Mouse (Mus musculus) brown adipose tissue, adult 24 weeks (tissue): Measurements from ENCODE around the gene Cdadc1. TPM values are rescaled to one million over a fixed set of nuclear protein-coding genes. Genes with fewer than 3 reads are reported as not detected.

Experiments used
- H3K27ac ChIP-seq: fragments of 200-500 bp; replicated peaks from 2 replicates; pipeline ENCODE4 v1.5.1; 2012; ENCODE audit warnings: low read depth, mild to moderate bottlenecking, low read length
- H3K4me1 ChIP-seq: fragments of 200-500 bp; 2 replicates; pipeline ENCODE4 v1.6.1; 2012; ENCODE audit warnings: low read length, mixed read lengths; ENCODE audit not compliant: control insufficient read depth, insufficient read depth, insufficient read length
- H3K4me3 ChIP-seq: fragments of 200-500 bp; 2 replicates; pipeline ENCODE4 v1.5.1; 2012; ENCODE audit warnings: low read depth, mild to moderate bottlenecking, low read length, moderate library complexity; ENCODE audit not compliant: insufficient read depth
- polyA plus RNA-seq: library from polyadenylated mRNA; stranded (reverse); fragments of >200 nt; gene quantifications from 2 replicates; pipeline ENCODE4 v1.2.4, GENCODE M21; 2012; ENCODE audit not compliant: missing spikeins, insufficient read depth, insufficient read length

Cdadc1 gene
- polyA plus RNA-seq, 1 experiment = 58.1 TPM

- Histone ChIP-seq H3K4me1 (no peaks in the 10 kb centered on the region; the same call in 1 of the 2 replicates), H3K27ac (no peak overlapping the region), H3K4me3 (no peak overlapping the region)
Observed at GRCm38 (mm10) chr14:59576385-59576784, 21.4 kb downstream of the Cdadc1 start.

DNA sequence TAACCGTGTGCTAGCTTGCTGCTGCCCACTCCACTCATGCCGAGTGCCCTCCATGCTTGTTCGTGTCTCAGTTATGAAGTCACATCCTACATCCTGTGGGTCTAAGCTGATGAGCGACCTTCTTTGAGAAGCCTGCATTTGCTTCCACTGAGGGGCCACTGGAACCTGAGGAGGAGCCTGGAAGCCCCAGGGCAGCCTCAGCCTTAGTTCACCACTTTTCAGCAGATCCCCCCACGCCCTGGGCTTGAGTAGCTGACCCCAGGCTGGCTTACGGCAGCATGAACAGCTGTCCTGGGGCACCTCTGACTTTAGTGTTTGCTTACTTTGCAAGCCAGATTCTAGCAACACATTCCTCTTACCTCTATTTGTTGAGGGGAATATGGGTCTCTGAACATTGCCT is 31.0 kb downstream of the Cdadc1 start:
- H3K4me3 ChIP-seq = no peak overlapping the region
- no peaks in the 10 kb centered on the region for H3K4me1 ChIP-seq
- H3K27ac ChIP-seq = no peak overlapping the region

DNA sequence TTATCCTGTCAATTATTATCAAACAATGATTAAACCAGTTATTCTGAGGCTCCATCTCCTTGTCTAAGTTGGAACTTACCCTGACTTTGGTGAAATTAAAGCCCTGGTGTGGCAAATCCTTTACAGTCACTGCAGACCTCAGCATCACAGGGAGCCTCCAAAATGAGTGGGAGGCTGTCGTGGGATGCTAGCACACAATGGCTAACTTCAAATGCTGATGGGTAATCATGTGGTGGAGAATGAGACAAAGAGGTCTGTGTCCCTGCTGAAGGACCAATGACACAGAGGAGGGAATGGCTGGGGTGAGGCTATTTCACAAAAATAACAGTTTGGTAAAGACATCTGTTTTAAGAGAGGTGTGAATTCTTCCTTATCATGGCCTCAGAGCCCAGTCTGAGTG is 39.9 kb downstream of the Cdadc1 start:
- no peaks in the 10 kb centered on the region for H3K4me1 ChIP-seq
- no peak overlapping the region for H3K27ac ChIP-seq
- no peak overlapping the region for H3K4me3 ChIP-seq

DNA sequence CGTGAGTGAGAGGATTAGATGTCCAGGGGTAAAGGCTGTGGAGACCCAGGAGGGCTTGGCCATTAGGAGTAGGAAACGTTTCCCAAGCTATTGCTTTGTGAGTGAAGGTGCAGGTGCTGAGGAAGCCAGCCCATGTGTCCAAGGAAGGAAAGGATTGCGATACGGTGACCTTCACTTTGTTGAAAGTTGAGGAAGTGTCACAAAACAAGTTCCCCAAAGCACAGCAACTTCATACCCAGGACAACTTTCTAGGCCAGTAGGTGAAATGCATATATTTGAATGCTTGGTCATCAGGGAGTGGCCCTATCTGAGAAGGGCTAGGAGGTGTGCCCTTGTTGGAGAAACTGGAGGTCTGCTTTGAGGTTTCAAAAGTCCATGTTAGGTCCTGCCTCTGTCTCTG is 40.7 kb downstream of the Cdadc1 start:
- Histone ChIP-seq H3K4me3 (no peak overlapping the region), H3K4me1 (no peaks in the 10 kb centered on the region), H3K27ac (no peak overlapping the region)

- peak overlapping the region; percentile 36 for H3K4me3 ChIP-seq
- no peaks in the 10 kb centered on the region for H3K4me1 ChIP-seq
- H3K27ac ChIP-seq = no peak overlapping the region
Observed at GRCm38 (mm10) chr14:59555928-59556531, 41.7 kb downstream of the Cdadc1 start.

DNA sequence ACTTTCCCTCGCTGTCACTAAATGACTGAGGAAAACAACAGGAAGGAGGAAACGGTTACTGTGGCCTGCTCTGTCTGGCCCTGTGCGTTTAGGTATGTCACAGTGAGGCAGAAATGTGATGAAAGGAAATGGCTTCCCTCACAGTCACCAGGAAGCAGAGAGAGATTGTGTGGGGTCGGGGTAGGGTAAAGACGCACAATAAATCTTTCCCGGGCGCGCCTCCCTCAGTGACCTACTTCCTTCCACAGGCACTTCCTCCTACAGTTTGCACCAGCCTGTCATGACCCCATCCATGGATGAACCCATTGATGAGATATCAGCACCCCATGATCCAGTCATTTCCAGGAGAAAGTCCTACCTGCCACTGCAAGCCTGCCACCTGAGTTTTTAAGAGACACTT is 42.7 kb downstream of the Cdadc1 start:
- no peak overlapping the region for H3K27ac ChIP-seq
- H3K4me1 ChIP-seq = no peaks in the 10 kb centered on the region
- H3K4me3 ChIP-seq = no peak overlapping the region

DNA sequence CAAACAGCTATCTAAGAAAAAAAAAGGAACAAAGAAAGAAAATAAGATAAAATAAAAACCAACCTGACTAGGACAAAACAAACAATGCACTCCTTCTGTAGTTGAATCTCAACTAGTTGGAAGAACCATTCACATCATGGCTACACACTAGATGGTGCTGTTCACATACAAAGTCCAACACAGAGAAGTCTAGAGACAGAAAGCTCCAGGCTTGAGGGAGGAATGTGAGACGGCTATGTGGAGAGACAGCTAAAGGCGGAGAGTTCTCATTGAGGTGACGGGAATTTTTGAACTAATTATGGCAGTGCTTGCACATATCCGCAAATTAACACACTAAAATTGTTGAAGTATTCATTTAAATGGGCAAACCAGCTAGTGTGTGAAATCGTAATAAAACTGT is 43.7 kb downstream of the Cdadc1 start:
- Histone ChIP-seq H3K27ac (no peak overlapping the region), H3K4me3 (no peak overlapping the region), H3K4me1 (no peaks in the 10 kb centered on the region)

GRCm38 (mm10) chr14:59551956-59552355 is 45.8 kb downstream of the Cdadc1 start:
- Histone ChIP-seq H3K4me3 (no peak overlapping the region), H3K4me1 (no peaks in the 10 kb centered on the region), H3K27ac (no peak overlapping the region)

- Histone ChIP-seq H3K4me1 (no peaks in the 10 kb centered on the region), H3K27ac (no peak overlapping the region), H3K4me3 (no peak overlapping the region)
Observed at GRCm38 (mm10) chr14:59550841-59551240, 46.9 kb downstream of the Cdadc1 start.

DNA sequence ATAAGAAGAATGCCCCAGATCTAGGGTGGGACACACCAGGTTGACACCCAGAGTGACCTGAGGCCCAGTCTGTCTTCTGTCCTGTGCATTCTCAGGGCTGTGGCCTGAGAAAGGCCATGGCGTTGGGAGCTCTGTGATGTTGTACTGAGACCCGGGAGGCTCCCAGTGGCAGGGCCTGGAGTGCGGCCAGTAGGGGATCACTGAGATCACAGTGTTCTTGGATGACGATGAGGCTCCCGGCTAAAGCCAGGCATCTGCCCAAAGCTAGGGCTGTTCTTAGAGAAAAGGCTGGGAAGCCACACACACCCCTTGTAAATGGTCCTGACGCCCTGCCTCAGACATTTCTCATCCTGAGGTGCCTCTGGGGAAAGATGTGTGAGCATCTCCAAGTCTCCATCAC is 48.7 kb downstream of the Cdadc1 start:
- Histone ChIP-seq H3K4me3 (no peak overlapping the region), H3K27ac (no peak overlapping the region)

DNA sequence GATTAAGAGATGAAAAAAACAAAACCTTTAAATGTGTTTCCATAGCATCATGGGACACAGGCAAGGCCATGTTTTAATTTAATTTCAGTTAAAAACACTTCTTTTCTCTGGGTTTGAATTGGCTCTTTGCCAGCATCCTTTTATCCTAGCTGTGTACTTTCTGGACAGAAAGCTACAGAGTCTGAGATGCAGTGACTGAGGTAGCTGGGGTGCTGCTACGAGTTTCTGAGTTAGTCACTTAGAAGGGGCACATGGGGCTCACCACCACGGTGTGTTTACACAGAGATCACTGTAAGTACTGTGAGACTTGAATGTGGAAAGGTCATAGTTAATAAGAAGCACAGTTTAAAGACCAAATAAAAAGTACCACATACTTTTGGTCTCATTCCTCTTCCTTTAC is 49.2 kb downstream of the Cdadc1 start:
- no peak overlapping the region for H3K4me3 ChIP-seq
- no peak overlapping the region for H3K27ac ChIP-seq
- no peaks in the 10 kb centered on the region for H3K4me1 ChIP-seq

More for the DNA sequence above, 48.7 kb downstream of the Cdadc1 start:
- no peaks in the 10 kb centered on the region for H3K4me1 ChIP-seq

- H3K4me1 ChIP-seq = no peaks in the 10 kb centered on the region
- H3K27ac ChIP-seq = no peak overlapping the region
- no peak overlapping the region for H3K4me3 ChIP-seq
Observed at GRCm38 (mm10) chr14:59547530-59547929, 50.2 kb downstream of the Cdadc1 start.

GRCm38 (mm10) chr14:59546162-59546880 is 51.4 kb downstream of the Cdadc1 start:
- H3K4me3 ChIP-seq = no peak overlapping the region
- H3K27ac ChIP-seq = no peak overlapping the region
- no peaks in the 10 kb centered on the region for H3K4me1 ChIP-seq

GRCm38 (mm10) chr14:59543956-59544355 is 53.8 kb downstream of the Cdadc1 start:
- no peaks in the 10 kb centered on the region for H3K4me1 ChIP-seq
- H3K27ac ChIP-seq = no peak overlapping the region
- no peak overlapping the region for H3K4me3 ChIP-seq

- H3K27ac ChIP-seq = no peak overlapping the region
- H3K4me3 ChIP-seq = no peak overlapping the region
- no peaks in the 10 kb centered on the region for H3K4me1 ChIP-seq
Observed at GRCm38 (mm10) chr14:59543158-59543826, 54.5 kb downstream of the Cdadc1 start.

GRCm38 (mm10) chr14:59540761-59541160 is 57.0 kb downstream of the Cdadc1 start:
- Histone ChIP-seq H3K4me3 (no peak overlapping the region), H3K4me1 (no peaks in the 10 kb centered on the region), H3K27ac (no peak overlapping the region)
